Mouse (Mus musculus): ENCODE data around the gene Ep300. TPM values are rescaled to one million over a fixed set of nuclear protein-coding genes. Genes with fewer than 3 reads are reported as not detected.
"Not testable (repeated sequence)": the region's sequence is repeated elsewhere in the genome, so short reads cannot be mapped to it uniquely, and the experiment has no call there.

Ep300 gene
- polyA plus RNA-seq, 1 experiment from 2014 or later, result 11.8 TPM

DNA sequence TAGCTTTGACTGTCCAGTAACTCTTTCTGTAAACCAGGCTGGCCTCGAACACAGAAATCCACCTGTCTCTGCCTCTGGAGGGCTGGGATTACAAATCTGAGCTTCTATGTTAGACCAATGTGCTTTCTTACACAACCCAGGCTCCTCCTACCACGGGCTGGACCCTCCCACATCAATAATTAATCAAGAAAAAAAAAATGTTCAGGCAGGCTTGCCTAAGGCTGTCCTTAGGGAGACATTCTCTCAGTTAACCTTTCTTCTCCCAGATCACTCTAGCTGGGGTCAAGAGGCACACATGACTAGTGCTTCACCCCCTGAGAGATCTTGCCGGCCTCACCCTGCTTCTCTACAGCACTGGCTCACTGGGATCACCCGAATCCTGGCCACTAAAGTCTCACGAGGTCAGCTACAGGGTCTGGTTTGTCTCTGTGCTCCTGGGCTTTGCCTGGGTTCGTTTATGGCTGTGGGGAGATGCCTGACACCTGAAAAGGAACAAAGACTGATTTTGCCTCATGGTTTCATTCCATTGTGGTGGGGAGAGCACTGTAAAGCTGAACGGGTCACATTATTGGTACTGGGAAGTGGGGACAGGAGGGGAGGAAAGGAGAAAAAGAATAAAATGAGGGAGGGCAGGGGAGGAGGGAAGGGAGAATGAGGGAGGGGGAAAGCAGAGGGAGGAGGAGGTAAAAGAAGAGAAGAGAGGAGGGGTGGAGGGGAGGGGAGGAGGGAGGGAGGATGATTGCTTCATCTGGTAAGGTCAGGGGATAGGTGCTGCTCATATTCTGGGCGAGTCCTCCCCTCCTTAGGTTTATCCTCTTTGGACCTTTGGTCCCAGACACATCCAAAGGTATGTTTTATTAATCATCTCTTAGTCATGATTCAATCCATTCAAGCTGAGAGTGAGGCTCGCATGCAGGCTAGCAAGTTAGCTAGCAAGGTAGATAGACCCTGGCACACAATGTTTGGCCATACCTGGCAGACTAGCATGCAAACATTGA, 22.4 kb upstream of the Ep300 start:
- H3K4me3 ChIP-seq, result no peak overlapping the region
- H3K4me2 ChIP-seq, result no peak overlapping the region
- H3K9me3 ChIP-seq (replicated peaks), result no peaks in the 10 kb centered on the region
- no peak overlapping the region for H3K9ac ChIP-seq
- WGBS (ENCODE audit: insufficient replicate concordance), result 52% methylated on average over 9 of the region's 9 CpGs
- H3K36me3 ChIP-seq, result no peaks in the 10 kb centered on the region
- no peaks in the 10 kb centered on the region for H3K4me1 ChIP-seq
- no peak overlapping the region for H3K27ac ChIP-seq
- peaks cover 4% of the 10 kb centered on the region; the same call in 1 of the 2 replicates for H3K27me3 ChIP-seq (replicated peaks)
- no peak for ATAC-seq

DNA sequence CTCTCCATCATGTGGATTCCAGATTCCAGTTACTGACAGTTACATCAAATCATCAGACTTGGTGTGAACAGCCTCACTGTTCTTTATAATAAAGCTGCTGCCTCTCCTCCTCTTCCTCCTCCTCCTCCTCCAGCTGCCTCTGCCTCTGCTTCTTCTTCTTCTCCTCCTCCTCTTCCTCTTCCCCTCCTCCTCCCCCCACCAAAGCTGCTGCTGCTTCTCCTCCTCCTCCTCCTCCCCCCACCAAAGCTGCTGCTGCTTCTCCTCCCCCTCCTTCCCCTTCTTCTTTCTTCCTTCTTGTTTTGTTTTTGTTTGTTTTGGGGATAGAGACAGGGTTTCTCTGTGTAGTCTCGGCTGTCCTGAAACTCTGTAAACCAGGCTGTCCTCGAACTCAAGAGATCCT, 17.1 kb upstream of the Ep300 start:
- Histone ChIP-seq H3K4me3 (no peak overlapping the region), H3K9me3 (replicated peaks) (no peaks in the 10 kb centered on the region), H3K27ac (no peak overlapping the region; the same call in 1 of the 2 replicates), H3K27me3 (replicated peaks) (no peaks in the 10 kb centered on the region; the same call in 1 of the 2 replicates), H3K4me2 (peak overlapping the region; percentile 20; the same call in 1 of the 2 replicates), H3K9ac (no peak overlapping the region), H3K4me1 (peaks cover 6% of the 10 kb centered on the region; the same call in 1 of the 2 replicates), H3K36me3 (no peaks in the 10 kb centered on the region)
- 22% methylated on average over 2 of the region's 2 CpGs for WGBS (ENCODE audit: insufficient replicate concordance)
- no peak for ATAC-seq

DNA sequence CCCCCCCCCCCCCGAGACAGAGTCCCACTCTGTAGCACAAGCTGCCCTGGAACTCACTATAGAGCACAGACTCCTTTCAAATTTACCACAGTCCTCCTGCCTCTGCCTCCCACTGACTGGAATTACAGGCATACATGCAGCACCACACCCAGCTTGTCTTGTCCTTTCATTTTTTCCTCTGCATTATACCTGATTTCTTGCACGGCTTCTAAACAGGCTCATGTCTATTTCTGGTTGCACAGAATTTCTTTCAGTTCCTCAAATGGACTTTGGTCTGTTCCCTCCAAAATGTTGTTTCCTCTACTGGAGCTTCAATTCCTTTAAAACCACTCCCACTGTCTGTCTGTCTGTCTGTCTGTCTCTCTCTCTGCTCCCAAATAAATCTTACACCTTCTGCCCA, 16.6 kb upstream of the Ep300 start:
- H3K4me3 ChIP-seq, result no peak overlapping the region
- H3K9ac ChIP-seq, result no peak overlapping the region
- H3K36me3 ChIP-seq, result no peaks in the 10 kb centered on the region
- H3K27me3 ChIP-seq (replicated peaks), result no peaks in the 10 kb centered on the region
- peak overlapping the region; percentile 20; the same call in 1 of the 2 replicates for H3K4me2 ChIP-seq
- 31% methylated on average over 1 of the region's 2 CpGs for whole genome bisulfite sequencing (ENCODE audit: insufficient replicate concordance)
- no peak for ATAC-seq
- no peak overlapping the region; the same call in 1 of the 2 replicates for H3K27ac ChIP-seq
- H3K4me1 ChIP-seq, result peaks cover 6% of the 10 kb centered on the region; the same call in 1 of the 2 replicates
- H3K9me3 ChIP-seq (replicated peaks), result no peaks in the 10 kb centered on the region

DNA sequence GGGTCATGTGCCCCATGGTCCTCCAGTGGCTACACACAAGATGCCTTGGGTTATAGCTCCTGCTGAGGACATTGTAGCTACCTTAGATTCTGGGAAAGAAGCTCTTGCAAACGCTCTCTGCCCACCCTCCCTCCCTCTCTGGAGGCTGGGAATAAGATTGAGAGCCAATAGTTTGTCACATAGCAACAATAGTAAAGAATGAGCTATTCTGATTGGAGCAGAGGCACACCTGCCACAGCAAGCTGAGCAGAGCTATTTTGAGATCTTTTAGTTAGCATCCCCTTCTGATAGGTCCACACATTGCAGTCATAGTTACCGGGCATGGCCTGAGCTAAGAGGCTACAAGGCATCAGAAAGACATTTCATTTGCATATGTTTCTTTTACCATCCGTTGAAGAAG, 8.2 kb upstream of the Ep300 start:
- no peak; the same call in 1 of the 2 replicates for ATAC-seq
- H3K9ac ChIP-seq, result 0 out of 2 replicates have a peak overlapping the region, but pooled peaks have one; percentile 59
- peak overlapping the region; percentile 57; the same call in 1 of the 2 replicates for H3K4me2 ChIP-seq
- peaks cover 22% of the 10 kb centered on the region for H3K4me1 ChIP-seq
- H3K36me3 ChIP-seq, result no peaks in the 10 kb centered on the region
- no peak overlapping the region for H3K4me3 ChIP-seq
- no peaks in the 10 kb centered on the region for H3K27me3 ChIP-seq (replicated peaks)
- H3K27ac ChIP-seq, result peak overlapping the region; percentile 89; the same call in 1 of the 2 replicates
- no peaks in the 10 kb centered on the region for H3K9me3 ChIP-seq (replicated peaks)
- WGBS (ENCODE audit: insufficient replicate concordance), result 32% methylated on average over 3 of the region's 3 CpGs

DNA sequence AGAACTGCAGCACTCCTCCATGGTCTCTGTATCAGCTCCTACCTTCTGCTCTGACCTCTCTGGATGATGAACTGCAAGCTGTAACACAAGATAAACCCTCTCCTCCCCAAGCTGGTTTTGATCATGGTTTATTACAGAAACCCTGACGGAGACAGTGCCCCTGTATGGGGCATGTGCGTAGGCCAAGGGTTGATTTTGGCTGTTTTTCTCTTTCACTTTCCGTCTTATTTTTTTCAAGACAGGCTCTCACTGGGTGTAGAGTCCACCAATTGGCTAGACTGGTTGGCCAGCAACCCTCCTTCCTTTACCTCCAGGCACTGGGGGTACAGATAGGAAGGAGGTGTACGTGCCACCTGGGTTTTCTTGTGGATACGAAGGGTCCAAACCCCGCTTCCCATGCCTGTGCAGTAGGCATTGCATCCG, 7.4 kb upstream of the Ep300 start:
- H3K27ac ChIP-seq, result peak overlapping the region; percentile 89
- H3K4me3 ChIP-seq, result peak overlapping the region; percentile 9; the same call in 1 of the 2 replicates
- H3K36me3 ChIP-seq, result no peaks in the 10 kb centered on the region

DNA sequence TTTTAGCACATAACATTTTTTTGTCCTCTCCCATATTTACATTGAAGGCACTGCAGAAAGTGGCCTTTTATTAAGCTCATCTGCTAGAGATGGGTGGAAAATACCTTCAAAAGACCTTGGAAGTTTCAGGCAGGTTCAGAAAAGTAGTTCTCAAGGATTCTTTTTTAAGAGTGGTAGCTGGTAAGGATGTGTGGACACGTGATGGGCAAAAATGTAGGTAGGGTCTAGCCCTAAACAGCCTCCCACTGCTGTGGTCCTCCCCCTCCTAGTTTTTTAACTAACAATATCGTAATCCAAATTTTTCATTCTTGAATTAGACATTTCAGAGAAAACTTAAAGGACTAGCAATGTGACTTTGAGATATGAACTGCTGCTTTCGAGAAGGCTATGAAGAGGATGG, 685 bp upstream of the Ep300 start:
- ATAC-seq, result no peak
- 12% methylated on average over 3 of the region's 3 CpGs for WGBS (ENCODE audit: insufficient replicate concordance)
- H3K27ac ChIP-seq, result peak overlapping the region; percentile 85
- H3K4me1 ChIP-seq, result peaks cover 26% of the 10 kb centered on the region
- H3K9ac ChIP-seq, result peak overlapping the region; percentile 81
- no peaks in the 10 kb centered on the region for H3K27me3 ChIP-seq (replicated peaks)
- peak overlapping the region; percentile 100 for H3K4me3 ChIP-seq
- no peaks in the 10 kb centered on the region for H3K9me3 ChIP-seq (replicated peaks)
- H3K4me2 ChIP-seq, result peak overlapping the region; percentile 78
- peaks cover 11% of the 10 kb centered on the region for H3K36me3 ChIP-seq

More for the DNA sequence above, 7.4 kb upstream of the Ep300 start:
- H3K4me2 ChIP-seq, result peak overlapping the region; percentile 57
- H3K9me3 ChIP-seq (replicated peaks), result no peaks in the 10 kb centered on the region
- peak overlapping the region; percentile 59 for H3K9ac ChIP-seq
- no peaks in the 10 kb centered on the region for H3K27me3 ChIP-seq (replicated peaks)
- H3K4me1 ChIP-seq, result peaks cover 22% of the 10 kb centered on the region
- 59% methylated on average over 7 of the region's 7 CpGs for WGBS (ENCODE audit: insufficient replicate concordance)
- peak; percentile 96 for ATAC-seq

DNA sequence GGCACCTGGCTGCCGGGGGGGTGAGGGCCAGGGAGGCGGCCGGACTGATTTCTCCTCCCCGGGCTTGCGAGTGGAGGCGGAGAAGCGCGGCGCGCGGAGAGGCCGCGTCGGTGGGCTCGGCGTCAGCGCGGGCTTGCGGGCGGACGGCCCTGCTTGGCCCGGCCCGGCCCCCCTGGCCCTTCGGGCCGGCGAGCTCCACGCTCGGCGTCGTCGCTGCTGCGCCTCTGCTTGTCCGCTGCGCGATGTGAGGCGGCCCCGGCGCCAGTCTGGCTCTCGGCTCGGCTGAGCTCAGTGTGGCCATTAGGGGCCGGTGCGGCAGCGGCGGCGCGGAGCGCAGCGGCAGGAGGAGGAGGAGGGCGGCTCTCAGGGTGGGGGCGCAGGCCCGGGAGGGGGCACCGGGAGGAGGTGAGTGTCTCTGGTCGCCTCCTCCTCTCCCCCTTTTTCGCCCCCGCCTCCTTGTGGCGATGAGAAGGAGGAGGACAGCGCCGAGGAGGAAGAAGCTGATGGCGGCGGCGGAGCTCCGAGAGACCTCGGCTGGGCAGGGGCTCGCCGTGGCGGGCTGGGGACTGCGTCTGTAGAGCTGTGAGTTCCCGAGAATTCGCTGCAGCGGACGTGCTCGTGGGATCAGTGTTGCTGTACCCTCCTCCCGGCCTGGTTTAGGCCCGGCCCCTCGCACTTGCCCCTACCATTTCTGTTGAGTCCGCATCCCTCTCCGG, 753 bp downstream of the Ep300 start:
- under 1% methylated on average over 60 of the region's 77 CpGs for WGBS (ENCODE audit: insufficient replicate concordance)
- H3K4me2 ChIP-seq, result peak overlapping the region; percentile 75

DNA sequence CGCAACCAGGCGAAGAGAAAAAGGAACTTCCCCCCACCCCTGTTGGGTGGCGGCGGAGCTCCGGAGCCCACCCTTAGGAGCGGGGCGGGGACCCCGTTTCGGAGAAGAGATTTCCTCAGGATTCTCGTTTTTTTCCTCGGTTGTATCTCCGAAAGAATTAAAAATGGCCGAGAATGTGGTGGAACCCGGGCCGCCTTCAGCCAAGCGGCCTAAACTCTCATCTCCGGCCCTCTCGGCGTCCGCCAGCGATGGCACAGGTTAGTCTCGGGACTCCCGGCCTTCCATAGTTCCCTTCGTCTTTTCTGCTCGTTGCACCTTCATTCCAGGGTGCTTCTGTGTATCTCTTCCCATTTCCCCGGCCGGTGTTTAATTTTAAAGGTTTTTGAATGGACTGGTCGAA, 1.3 kb downstream of the Ep300 start:
- peak overlapping the region; percentile 100 for H3K4me3 ChIP-seq
- no peaks in the 10 kb centered on the region for H3K27me3 ChIP-seq (replicated peaks)
- under 1% methylated on average over 28 of the region's 28 CpGs for WGBS (ENCODE audit: insufficient replicate concordance)
- peak overlapping the region; percentile 75 for H3K4me2 ChIP-seq
- peak overlapping the region; percentile 100 for H3K9ac ChIP-seq
- no peaks in the 10 kb centered on the region for H3K9me3 ChIP-seq (replicated peaks)
- peak overlapping the region; percentile 99 for H3K27ac ChIP-seq
- ATAC-seq, result no peak
- peaks cover 30% of the 10 kb centered on the region for H3K4me1 ChIP-seq
- H3K36me3 ChIP-seq, result peaks cover 22% of the 10 kb centered on the region

More for the DNA sequence above, 753 bp downstream of the Ep300 start:
- Histone ChIP-seq H3K27ac (peak overlapping the region; percentile 99), H3K27me3 (replicated peaks) (no peaks in the 10 kb centered on the region), H3K9ac (peak overlapping the region; percentile 100), H3K9me3 (replicated peaks) (no peaks in the 10 kb centered on the region), H3K4me1 (peaks cover 30% of the 10 kb centered on the region), H3K36me3 (peaks cover 22% of the 10 kb centered on the region), H3K4me3 (peak overlapping the region; percentile 100)
- peak; percentile 69 for ATAC-seq

DNA sequence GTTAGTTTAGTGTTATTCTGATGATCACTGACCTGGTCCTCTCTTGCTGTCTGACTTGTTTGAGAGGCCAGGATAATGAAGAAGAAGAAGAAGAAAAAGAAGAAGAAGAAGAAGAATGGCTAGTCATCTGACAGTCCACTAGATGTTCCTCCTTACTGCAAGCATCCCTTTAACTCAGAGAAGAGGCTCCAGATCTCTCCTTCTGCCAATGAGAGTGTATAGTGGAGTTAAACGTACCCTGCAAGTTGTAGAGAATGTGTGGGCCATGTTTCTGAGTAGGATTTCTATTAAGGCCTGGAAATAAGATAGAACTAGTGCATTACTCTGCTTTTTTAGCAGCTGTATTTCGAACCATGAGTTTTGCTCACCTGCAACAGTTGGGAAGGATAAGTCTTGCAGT, 2.5 kb downstream of the Ep300 start:
- peak overlapping the region; percentile 100 for H3K4me3 ChIP-seq
- WGBS (ENCODE audit: insufficient replicate concordance), result 50% methylated on average over 2 of the region's 2 CpGs
- H3K36me3 ChIP-seq, result peaks cover 32% of the 10 kb centered on the region
- ATAC-seq, result no peak
- peaks cover 34% of the 10 kb centered on the region for H3K4me1 ChIP-seq
- no peaks in the 10 kb centered on the region for H3K27me3 ChIP-seq (replicated peaks)
- H3K9me3 ChIP-seq (replicated peaks), result no peaks in the 10 kb centered on the region
- peak overlapping the region; percentile 100 for H3K9ac ChIP-seq
- H3K4me2 ChIP-seq, result peak overlapping the region; percentile 75
- no peak overlapping the region; the same call in 1 of the 2 replicates for H3K27ac ChIP-seq

DNA sequence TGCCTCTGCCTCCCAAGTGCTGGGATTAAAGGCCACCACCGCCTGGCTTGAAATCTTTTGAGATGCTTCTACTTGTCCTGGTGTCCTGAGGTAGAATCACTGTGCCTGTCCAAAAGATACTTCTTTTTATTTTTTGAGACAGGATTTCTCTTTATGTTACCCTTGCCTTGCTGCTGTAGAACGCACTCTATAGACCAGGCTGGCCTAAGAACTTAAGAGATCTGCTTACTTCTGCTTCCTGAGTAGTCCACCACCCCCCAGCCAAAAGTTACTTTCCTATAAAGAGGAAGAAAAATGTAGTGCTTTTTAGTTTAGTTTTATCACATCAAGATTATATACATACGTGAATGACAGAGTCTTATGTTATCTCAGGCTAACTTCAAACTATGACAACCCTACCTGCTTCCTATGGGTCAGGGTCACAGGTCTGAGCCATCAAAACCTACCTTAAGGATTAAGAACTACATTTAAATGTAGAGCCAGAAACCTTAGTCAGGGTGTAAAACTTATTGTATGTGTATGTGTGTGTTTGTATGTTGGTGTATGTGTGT, 9.1 kb downstream of the Ep300 start:
- Histone ChIP-seq H3K4me2 (no peak overlapping the region), H3K36me3 (peaks cover 66% of the 10 kb centered on the region), H3K27ac (no peak overlapping the region), H3K4me1 (peaks cover 24% of the 10 kb centered on the region), H3K9ac (no peak overlapping the region), H3K27me3 (replicated peaks) (no peaks in the 10 kb centered on the region), H3K4me3 (no peak overlapping the region), H3K9me3 (replicated peaks) (no peaks in the 10 kb centered on the region)
- no peak for ATAC-seq
- 77% methylated on average over 3 of the region's 3 CpGs for WGBS (ENCODE audit: insufficient replicate concordance)

DNA sequence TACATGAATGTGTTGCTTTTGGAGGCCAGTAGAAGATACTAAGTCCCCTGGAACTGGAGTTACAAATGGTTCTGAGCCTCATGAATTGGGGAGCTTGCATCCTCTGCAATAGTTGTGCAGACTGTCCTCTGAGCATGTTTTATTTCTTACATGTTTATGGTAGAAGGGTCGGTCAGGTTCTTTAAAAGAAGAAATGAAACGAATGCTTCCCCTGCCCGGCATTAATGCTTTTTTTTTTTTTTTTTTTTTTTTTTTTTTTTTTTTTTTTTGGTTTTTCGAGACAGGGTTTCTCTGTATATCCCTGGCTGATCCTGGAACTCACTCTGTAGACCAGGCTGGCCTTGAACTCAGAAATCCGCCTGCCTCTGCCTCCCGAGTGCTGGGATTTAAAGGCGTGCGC, 13.6 kb downstream of the Ep300 start:
- not testable (repeated sequence) for H3K4me2 ChIP-seq; H3K27me3 ChIP-seq (replicated peaks); H3K4me3 ChIP-seq; H3K27ac ChIP-seq; H3K9ac ChIP-seq; ATAC-seq; H3K9me3 ChIP-seq (replicated peaks)
- peaks cover 62% of the 10 kb centered on the region for H3K36me3 ChIP-seq
- WGBS (ENCODE audit: insufficient replicate concordance), result 79% methylated on average over 8 of the region's 8 CpGs
- H3K4me1 ChIP-seq, result peaks cover 18% of the 10 kb centered on the region

Data from liver, embryonic 12.5 days (tissue).